ENCODE assay signal across 8 mouse cellular contexts in genomic region chr7:4103411-4103810, GRCm38 (mm10). TPM values are rescaled to one million over a fixed set of nuclear protein-coding genes. Genes with fewer than 3 reads are reported as not detected.
A peak's percentile ranks its signal among the peaks of the same experiment; 100 is the strongest.
DNase-seq lines count a peak whose midpoint lies in the region; ATAC-seq lines count a peak whose summit lies in the region.

No protein-coding gene starts in this region.

- no peak overlapping the region for H3K4me2 ChIP-seq in midbrain, embryonic 11.5 days

- no peaks in the 10 kb centered on the region for H3K4me1 ChIP-seq in midbrain, embryonic 11.5 days (ENCODE audit: control insufficient read depth, insufficient read depth, low read length)
- H3K4me1 ChIP-seq in midbrain, embryonic 10.5 days, result no peaks in the 10 kb centered on the region

- H3K27me3 ChIP-seq in midbrain, embryonic 11.5 days (ENCODE audit: control insufficient read depth, insufficient read depth, low read length), result no peaks in the 10 kb centered on the region
- no peaks in the 10 kb centered on the region for H3K27me3 ChIP-seq in midbrain, embryonic 10.5 days (ENCODE audit: low read depth, poor library complexity, severe bottlenecking)

- no peak overlapping the region for H3K27ac ChIP-seq in midbrain, embryonic 11.5 days (ENCODE audit: low read depth, low read length)
- no peak overlapping the region for H3K27ac ChIP-seq in midbrain, embryonic 10.5 days (replicated peaks)

- 0 out of 2 replicates have a peak, but pooled peaks have one; percentile 44 for ATAC-seq in midbrain, embryonic 11.5 days (ENCODE audit: low FRiP score)

- peak; percentile 76 for DNase-seq in cerebellum, adult 9-10 months
- DNase-seq in cerebellum, postnatal 36 days, result no peak
- DNase-seq in midbrain, embryonic 11.5 days (ENCODE audit: low spot score, missing footprints), result peak; percentile 91
- DNase-seq in midbrain, embryonic 10.5 days (ENCODE audit: low spot score), result no peak
- DNase-seq in cerebellum, postnatal 25 days, result peak; percentile 20 to 55
- peak; percentile 28 for DNase-seq in lung, postnatal 14 days
- no peak for DNase-seq in urinary bladder, postnatal 4 days (ENCODE audit: low spot score in 2 of 2)
- DNase-seq in layer of hippocampus, postnatal 25 days (ENCODE audit: extremely low spot score in 1 of 2, low spot score in 1 of 2), result no peak

- no peak overlapping the region for H3K9ac ChIP-seq in midbrain, embryonic 11.5 days (ENCODE audit: low read length)

- H3K9me3 ChIP-seq in midbrain, embryonic 11.5 days (ENCODE audit: control insufficient read depth, low read length), result no peaks in the 10 kb centered on the region
- H3K9me3 ChIP-seq in midbrain, embryonic 10.5 days (replicated peaks), result no peaks in the 10 kb centered on the region

- WGBS in midbrain, embryonic 11.5 days, result 24% methylated on average over 4 of the region's 4 CpGs
- 21% methylated on average over 4 of the region's 4 CpGs for WGBS in midbrain, embryonic 10.5 days

- H3K36me3 ChIP-seq in midbrain, embryonic 11.5 days (ENCODE audit: control insufficient read depth, insufficient read depth, low read length), result no peaks in the 10 kb centered on the region
- H3K36me3 ChIP-seq in midbrain, embryonic 10.5 days, result no peaks in the 10 kb centered on the region

- no peak overlapping the region for H3K4me3 ChIP-seq in midbrain, embryonic 11.5 days (ENCODE audit: low read depth, low read length)
- no peak overlapping the region for H3K4me3 ChIP-seq in midbrain, embryonic 10.5 days

RNA-seq across cellular contexts. Expression of gene Ttyh1, which starts 15.8 kb away (rescaled TPM):
- polyA plus RNA-seq in midbrain, embryonic 11.5 days (2014; fragmentation: Nextera tagmentation; extraction: Ambion mirVana), result 33.8 and 43.6 TPM in 2 replicates
- 21.9 and 45.3 TPM in 2 replicates for polyA plus RNA-seq in midbrain, embryonic 10.5 days (2016; fragmentation: Nextera tagmentation; extraction: Ambion mirVana)
- 100 to 1,000 TPM; 625 to 681 TPM for total RNA-seq in layer of hippocampus, postnatal 25 days (2021)

RNA-seq across cellular contexts. Expression of gene Leng8, which starts 33.4 kb away (rescaled TPM):
- 44.4 and 45.6 TPM in 2 replicates for polyA plus RNA-seq in midbrain, embryonic 11.5 days (2014; fragmentation: Nextera tagmentation; extraction: Ambion mirVana)
- 63.1 and 82.0 TPM in 2 replicates for polyA plus RNA-seq in midbrain, embryonic 10.5 days (2016; fragmentation: Nextera tagmentation; extraction: Ambion mirVana)
- 100 to 1,000 TPM; 109 to 181 TPM for total RNA-seq in layer of hippocampus, postnatal 25 days (2021)

RNA-seq across cellular contexts. Expression of gene Lair1, which starts 40.4 kb away (rescaled TPM):
- 1.1 and 1.5 TPM in 2 replicates for polyA plus RNA-seq in midbrain, embryonic 11.5 days (2014; fragmentation: Nextera tagmentation; extraction: Ambion mirVana)
- 0.47 and 1.3 TPM in 2 replicates for polyA plus RNA-seq in midbrain, embryonic 10.5 days (2016; fragmentation: Nextera tagmentation; extraction: Ambion mirVana)
- 1 to 10 TPM; 6.3 to 6.6 TPM for total RNA-seq in layer of hippocampus, postnatal 25 days (2021)

RNA-seq across cellular contexts. Expression of gene Leng9, which starts 46.8 kb away (rescaled TPM):
- 1.5 and 2.0 TPM in 2 replicates for polyA plus RNA-seq in midbrain, embryonic 11.5 days (2014; fragmentation: Nextera tagmentation; extraction: Ambion mirVana)
- 1.4 and 1.9 TPM in 2 replicates for polyA plus RNA-seq in midbrain, embryonic 10.5 days (2016; fragmentation: Nextera tagmentation; extraction: Ambion mirVana)
- total RNA-seq in layer of hippocampus, postnatal 25 days (2021), result 1 to 10 TPM; 5.3 to 6.0 TPM

Comparison
In these comparisons a context has a peak if more than half of its experiments do, and no peak if none do; other contexts are left out.
1. DNase-seq: peak in cerebellum, adult 9-10 months (single experiment), midbrain, embryonic 11.5 days (single experiment), cerebellum, postnatal 25 days (2 of 2) and lung, postnatal 14 days (single experiment); none in cerebellum, postnatal 36 days (0 of 2), midbrain, embryonic 10.5 days (single experiment), urinary bladder, postnatal 4 days (0 of 2) and layer of hippocampus, postnatal 25 days (0 of 2).